Mouse (Mus musculus) hindlimb bud, embryonic 11.5 days (tissue): ENCODE measurements around the gene Itpr2.

Experiments
- DNase-seq: peaks from one replicate; pipeline ENCODE4 v3.0.0-alpha.2; 2012; ENCODE audit warnings: low read depth, low spot score; ENCODE audit errors: extremely low spot score

Gene Itpr2

DNA sequence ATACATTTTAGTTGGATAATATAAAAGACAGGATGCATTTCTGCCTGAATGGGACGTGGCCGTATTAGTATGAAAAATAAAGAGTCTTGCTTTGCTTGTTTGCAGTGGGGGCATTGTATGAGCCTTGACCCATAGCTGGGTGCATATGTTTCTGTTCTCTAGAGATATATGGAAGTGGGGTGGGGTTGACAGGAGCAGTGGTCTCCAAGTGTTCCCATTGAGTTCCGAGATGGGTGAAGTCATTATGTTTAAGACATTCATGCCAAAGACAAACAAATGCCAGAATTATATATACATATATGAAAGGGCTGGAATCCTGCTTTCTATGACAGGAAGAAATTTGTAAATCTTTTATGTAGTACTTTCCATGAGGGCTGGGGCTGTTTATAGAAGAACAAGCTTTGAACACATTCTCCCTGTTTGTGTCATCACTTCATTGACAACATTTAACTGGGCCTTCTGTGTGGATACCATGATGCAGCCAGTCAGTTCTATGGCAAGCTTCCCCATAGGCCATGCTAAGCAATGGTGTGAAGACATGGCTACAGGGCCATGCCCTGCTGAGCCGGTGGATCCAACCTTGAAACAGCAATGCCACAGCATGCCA lies 327.3 kb downstream of the Itpr2 start:
- DNase-seq, result no peak

DNA sequence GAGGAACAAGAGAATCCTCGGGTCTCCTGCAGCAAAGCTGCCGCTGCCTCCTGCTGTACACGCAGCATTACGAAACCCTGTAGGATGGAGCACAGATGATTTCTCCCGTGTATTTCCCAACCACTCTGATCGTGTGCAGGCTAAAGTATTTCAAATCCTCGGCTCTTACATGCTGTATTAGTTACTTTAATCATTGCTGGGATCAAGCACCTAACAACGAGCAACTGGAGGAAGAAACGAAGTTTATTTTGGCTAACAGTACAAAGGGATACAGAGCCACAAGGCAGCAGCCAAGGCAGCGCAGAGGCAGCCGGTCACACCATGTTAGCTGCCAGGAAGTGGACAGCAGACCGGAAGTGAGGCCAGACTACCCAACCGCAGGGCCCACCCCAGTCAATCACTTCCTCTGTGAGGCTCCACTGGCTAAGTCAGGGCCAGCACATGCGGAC lies 331.4 kb downstream of the Itpr2 start:
- DNase-seq, result no peak

DNA sequence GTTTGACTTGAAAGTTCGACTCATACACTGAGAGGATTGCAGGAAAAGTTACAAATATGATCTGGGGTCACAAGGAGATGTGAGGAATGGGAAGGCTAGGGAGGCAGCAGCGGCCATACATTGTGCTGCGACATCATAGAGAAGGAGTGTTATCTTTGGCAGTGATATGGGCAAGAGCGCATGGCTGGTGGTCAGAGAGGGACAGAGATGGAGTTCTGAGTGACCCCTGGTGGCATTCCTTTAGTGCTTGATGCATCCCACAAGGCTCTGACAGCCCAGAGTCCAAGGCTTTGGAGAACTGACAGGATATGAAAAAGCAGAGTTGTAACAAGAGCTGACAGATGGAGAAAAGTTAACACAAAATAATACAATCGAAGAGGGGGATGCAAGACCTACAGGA lies 334.8 kb downstream of the Itpr2 start:
- no peak for DNase-seq

DNA sequence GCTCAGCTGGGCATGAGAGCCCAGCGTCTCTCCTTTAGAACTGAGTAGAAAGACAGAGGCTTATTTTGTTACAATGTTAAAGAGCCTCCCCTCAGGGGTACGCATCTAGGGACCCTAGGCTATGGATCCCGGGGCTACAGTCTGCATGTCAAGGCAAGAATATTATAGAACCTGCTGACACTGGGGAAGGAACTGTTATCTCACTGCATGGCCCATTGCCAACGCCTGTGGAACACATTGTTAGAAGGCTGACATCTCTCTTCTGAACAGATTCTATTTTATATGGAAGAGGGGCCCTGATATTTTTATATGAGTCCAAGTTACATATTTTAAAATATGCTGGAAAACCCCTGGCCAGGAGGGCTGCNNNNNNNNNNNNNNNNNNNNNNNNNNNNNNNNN lies 342.4 kb downstream of the Itpr2 start:
- DNase-seq, result no peak

DNA sequence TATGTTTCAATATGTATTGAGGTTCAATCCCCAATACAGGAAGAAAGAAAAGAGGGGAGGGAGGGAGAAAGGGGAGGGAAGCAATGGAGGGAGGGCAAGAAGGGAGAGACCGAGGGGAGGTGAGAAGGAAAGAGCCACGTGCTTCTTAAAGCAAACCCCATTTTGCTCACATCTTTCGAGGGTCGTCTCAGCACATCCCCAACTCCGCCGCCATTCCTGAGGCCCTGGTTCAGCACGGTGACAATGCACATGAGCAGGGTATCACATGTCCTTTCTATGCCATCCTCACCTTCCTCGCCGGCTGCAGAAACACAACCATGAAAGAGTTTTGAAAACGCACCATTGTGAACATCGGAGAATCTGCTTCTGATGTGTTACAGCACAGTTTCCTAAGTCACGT lies 343.3 kb downstream of the Itpr2 start:
- DNase-seq, result no peak

DNA sequence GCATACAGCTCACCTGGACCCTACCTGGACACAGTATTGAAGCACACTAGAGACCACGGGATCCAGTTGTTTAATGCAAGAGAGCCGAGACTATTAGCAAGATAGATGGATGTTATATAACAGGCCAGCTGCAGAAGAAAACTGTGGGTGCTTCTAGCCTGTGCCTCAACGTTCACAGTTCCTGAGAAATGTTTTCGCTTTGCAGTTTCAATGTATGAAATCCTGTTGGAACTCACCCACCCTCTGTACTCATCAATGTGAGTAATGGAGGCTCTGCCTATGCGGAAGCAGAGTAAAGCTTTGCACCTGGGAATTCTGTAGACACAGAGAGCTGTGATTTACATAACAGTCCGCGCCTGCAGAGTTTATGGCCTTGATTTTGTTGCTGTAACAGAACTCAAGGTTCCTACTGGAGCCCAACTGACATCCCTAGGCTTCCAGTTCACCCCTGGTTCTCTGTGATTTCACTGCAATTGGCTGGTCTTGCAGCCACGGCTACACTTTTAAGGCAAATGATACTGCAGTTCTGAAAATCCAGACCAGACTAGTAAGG lies 344.0 kb downstream of the Itpr2 start:
- no peak for DNase-seq

DNA sequence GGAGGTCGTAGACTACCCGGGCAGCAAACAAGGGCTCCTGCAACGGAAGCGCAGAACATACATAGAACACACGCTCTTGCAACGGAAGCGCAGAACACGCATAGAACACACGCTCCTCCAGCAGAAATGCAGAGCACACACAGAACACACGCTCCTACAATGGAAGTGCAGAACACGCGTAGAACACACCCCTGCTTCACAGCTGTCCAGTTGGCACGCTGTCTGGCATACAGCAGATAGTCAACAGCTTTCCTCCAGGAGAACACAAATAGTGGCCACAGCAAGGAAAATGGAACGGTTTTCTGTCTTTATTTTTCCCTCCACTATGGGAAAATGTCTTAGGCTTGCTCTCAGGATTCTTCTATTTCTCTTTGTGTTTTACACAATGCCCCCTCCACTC lies 344.9 kb downstream of the Itpr2 start:
- DNase-seq, result no peak

DNA sequence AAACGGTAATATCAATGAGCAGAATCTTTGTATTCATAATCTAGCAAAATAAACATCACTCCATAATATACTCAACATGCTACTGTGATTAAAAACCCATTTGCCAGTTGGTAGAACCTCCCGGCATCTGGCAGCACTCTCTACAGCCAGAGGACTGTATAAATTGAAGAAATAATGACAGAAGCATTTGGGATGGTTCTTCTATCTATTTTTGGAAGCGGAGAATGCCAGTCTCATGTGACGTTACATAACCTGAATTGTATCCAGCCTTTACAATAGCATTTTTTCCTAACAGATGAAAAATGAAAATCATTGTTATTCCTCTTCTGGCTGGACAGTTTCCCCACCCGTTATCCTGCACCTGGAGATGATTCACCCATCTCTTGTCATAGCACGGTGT lies 345.5 kb downstream of the Itpr2 start:
- no peak for DNase-seq

DNA sequence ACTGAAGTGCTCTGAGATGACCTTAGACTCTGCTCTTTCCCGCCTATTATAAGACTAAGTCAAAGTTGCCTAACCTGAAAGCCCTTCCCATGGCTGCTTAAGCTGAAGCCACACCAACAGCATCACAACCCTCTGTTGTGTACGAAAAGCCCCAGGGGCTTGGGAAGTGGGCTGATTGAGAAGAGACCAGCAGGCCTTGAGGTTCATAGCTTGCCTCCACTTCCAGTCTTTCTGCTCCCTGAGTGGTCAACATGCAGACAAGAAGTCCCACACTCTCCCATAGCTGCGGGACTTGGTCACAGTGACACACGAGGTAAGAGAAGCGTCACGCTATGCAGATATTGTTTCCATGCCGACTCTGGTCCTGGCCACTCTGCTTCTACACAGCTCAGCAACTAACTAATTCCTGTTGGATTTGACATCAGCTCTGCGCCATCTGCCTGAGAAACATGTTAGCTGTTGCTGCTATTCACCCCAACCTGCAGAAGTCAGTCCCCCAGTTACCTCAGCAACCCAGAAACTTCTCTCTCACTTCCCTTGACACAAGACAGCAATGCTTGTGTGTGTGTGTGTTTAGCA lies 346.8 kb downstream of the Itpr2 start:
- DNase-seq, result no peak

DNA sequence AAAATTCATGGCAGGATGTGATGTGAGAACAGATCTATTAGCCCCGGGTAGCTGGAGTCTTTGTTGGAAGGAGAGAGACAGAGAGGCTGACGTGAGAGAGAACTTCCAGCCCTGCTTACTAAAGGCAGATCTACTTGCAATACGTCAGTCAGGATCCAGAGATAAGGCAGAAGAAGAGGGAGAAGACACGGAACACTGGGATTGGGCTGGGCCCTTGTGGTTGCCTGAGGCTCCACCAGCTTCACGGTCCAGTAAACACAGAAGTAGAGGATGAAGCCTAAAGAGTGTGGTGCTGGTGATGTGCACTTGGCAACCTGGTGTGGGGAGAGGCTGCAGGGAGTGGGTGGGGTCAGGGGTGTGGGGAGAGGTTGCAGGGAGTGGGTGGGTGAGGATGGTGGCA lies 349.2 kb downstream of the Itpr2 start:
- no peak for DNase-seq

DNA sequence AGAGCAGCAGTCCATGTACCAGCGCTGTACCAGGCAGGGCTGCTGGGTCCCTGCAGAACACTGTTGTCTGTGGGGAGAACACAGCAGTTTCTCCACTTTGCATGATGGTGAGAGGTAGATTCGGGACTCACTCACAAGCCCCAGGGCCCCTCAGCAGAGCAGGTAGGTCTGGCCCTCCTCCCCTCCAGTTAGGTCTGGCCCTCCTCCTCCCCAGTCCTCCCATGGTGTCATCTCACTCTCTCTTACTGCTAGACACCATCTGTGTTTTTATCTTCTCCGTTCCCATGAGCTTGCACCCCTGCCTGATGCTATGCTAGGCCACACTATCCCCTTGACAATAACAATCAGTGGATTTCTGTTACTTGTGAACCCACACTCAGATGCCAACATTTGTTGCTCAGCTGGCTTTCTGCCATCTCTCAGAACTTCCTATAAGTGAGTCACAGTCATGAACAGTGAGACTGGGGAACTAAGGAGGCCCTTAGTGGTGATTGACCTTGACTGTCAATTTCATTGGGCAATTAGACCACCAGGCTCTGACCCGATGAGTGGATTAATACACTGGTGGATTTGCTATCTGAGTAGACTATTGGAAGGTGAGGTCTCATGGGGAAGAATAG lies 360.9 kb downstream of the Itpr2 start:
- DNase-seq, result no peak

DNA sequence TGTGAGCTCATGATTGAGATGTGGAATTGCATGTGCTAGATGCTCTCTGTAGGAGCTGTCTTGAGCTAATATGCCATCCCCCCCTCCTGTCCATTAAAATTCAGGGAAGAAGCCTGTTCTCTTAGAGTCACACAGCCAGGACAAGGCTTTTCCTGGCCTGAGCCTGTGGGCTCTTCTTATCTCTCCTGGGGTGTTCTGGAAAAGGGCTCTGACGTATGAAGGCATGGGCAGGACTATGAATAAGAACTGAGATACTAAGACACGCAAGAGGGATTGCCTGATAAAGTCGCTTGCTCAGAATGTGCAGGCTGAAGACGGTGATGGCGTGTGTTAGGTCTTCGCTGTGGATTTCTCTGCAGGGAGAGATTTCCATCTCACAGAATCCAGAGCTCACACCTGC lies 361.9 kb downstream of the Itpr2 start:
- DNase-seq, result no peak

DNA sequence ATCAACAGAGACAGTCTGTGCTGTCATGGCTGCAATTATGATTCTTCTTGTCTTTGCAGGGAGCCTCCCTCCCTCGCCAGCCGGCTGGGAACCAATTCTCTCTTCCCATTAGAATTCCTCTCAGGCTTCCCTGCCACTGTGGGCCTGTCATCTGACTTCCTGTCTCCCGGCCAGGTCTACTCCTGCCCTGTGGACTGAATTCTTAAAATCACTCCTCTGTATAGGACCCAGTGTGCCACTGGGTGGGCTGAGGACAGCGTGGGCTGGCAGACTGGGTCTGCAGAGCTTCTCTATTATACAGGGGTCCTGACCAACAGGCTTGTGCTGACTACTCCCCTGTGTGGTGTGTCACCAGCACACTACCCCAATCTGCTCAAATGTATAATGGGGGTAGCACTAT lies 365.4 kb downstream of the Itpr2 start:
- no peak for DNase-seq

DNA sequence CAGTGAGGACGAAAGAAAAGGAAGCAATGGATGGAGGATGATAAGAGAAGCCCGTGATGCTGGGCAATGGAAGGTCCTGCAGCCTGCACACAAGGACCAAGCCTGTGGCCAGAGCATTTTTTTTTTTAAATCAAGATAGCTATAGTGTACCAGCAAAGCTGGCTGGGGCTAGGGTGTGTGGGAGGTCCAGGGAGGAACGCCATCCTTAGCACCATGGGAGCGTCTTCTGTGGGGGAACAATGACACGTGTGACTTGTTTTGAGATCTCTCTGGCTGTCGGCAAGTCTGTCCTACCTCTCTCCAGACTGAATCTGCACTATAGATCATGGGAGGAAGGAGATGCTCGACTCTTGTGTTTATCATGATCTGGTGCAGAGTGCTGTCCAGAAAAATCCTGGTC lies 365.8 kb downstream of the Itpr2 start:
- no peak for DNase-seq

DNA sequence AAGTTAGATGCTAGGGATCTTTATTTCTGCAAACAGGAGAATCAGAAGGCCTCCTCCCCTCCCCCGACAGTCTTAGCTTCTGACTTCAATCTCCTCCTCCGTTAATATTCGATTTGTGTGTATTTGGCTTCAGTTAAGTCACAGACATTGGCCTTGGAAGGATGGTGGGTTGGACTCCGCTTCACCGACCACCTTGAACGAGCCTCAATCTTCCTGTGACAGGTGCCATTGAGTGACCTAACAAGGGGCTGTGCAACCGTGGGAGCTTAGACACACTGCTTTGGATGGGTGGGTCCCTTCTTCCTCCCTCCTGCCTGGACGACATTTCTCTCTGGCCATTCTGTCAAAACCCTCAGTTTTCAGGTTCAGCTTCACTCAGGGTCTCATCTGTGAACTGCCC lies 366.7 kb downstream of the Itpr2 start:
- no peak for DNase-seq

DNA sequence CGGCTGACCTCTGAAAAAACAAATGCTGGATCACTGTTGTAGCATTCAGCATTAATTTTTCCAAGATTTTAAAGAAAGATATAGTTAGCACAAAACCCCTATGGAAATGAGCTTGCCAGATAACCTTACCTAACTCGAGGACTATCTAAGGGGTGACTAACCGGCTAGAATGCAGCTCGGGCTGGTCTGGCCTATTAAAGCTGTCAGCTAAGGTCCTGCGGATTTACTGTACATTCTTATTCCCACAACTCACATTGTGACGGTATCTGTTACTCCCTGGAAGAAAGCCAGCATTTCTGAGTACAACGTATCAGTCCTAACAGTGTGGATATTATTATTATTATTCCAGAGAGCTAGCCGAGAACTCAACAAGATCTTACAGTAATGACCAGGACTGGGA lies 368.1 kb downstream of the Itpr2 start:
- no peak for DNase-seq

DNA sequence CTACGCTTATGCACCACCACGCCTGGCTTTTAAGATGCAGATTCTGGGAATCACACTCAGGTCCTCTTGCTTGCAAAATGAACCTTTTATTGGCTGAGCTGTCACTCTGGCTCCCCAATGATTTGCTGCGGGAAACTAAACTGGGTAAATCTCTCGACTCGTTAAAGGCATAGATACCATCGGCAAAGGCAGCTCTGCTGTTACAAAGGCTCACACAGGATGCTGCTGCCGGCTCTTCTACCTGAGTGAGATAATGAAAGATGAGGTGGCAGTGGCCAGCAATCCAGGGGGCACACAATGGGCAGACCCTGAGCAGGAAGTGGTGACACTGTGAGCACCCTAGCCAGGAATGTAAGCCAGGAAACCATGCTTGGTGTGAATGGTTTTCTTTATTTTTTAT lies 373.0 kb downstream of the Itpr2 start:
- DNase-seq, result no peak

DNA sequence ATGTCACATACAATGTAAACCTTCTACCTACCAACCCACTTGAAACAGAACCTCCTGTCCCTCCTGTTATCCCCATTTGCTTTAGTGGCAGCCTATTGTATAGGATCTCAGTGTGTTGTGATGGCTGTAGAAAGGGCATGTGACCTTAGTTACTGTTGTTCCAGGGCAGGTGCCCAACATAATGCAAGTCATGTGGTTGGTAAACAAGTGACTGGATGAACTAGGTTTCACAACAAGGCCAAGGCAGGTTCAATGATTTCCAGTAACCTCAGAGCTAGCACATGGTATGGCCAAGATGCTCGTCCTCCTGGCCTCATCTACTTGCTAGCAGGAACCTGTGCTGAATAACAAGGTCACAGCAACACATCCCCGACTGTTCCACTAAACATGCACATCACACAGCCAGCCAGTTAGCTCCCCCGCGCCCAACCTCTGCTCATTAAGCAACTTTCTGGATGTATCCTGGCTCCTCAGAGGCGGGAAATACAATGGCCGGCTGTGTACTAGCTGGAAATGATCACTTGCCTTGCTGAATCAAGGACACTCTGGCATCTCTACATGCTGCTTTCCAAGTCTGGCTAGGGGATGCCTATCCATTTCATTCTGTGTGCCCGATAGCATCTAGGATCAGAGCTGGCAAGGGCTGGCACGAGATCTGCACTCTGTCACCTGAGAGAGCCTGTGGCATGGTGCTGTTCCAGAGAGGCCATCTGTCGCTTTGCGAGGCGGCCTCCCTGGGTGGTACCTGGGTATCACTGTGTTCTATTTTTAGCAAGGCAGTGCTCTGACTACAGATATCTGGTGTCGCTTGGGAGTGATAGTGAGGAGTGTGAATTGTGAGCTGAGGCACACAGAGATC lies 375.0 kb downstream of the Itpr2 start:
- no peak for DNase-seq

DNA sequence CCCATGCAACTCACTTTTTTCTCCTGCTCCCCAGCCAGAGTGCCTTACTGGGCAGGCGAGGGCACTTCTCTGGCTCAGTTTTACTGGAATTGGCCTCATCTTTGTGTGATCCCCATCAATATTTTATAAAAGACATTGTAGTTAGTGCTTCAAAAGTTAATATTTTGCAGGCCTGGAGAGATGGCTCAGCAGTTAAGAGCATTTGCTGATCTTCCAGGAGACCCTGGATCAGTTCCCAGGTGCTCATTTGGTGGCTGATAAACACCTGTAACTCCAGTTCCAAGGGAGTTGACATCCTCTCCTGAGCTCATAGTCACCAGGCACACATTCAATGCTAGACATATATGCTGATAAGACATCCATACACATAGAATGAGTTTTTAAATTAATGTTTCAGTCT lies 376.4 kb downstream of the Itpr2 start:
- no peak for DNase-seq

DNA sequence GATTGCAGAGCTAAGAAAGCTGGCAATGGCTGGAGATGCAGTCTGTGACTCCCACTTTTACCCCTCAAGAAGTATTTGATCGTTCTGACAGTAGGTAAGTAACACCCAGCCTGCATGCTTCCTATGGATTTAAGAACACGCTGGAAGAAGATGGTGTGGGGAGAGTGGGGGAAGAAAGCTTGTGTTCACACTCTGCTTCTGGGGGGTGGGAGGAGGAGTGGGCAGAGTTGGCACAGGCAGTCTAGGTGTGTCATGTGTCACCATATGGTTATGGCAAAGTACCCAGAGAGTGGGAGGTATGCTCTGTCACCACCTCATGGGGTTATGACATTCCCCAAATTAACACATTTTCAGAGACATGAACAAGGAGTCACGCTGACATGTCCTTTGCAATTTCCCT lies 377.5 kb downstream of the Itpr2 start:
- DNase-seq, result no peak

DNA sequence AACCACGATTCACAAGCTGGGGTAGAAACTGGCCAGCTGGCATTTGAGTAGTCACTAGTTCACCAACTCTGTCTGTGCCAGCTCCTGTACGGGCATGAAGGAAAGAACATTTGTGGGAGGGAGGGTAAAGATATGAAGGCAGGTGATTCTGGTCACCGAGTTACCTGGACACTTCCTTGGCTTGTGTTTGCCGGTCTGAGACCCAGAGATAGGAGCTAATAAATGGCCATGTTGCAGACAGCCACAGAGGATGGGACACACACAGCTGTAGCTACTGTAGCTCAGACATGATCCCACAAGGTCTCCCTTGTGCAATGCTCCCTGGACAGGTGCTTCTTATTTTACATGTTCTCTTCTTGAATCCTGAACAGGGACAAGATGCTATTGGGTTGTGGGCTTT lies 378.4 kb downstream of the Itpr2 start:
- DNase-seq, result no peak

DNA sequence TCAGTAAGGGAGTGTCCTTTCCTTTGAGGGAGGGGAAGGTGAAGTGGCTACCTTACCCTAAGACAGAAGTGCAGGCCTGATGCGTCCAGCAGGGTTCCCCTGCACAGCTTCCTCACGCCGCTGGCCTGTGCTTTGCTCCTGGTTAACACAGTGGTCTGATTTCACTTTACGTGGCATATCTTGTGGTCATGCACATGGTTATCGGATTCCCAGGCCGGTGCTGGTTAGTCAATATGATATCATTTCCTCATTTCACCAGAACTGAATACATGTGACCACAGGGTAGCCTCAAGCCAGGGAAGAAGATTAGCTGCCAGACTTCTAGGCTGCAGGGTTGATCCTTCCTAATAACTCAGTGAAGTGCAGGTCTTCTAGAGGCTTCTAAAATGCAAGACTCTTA lies 381.9 kb downstream of the Itpr2 start:
- DNase-seq, result no peak
